Mouse (Mus musculus): ENCODE results near the gene Dapk2. TPM values are rescaled to one million over a fixed set of nuclear protein-coding genes. Genes with fewer than 3 reads are reported as not detected.

The Dapk2 gene
- under 1 TPM; 0.47 to 0.61 TPM for total RNA-seq (2021)
- long read RNA-seq, experiment 1, partial matches to known transcripts, result 0 of 2 reads
- long read RNA-seq, experiment 1, other reads (novel, unspliced or antisense), result 0 of 2 reads
- long read RNA-seq, experiment 2, partial matches to known transcripts, result 0 of 1 reads
- long read RNA-seq, experiment 2, other reads (novel, unspliced or antisense), result 0 of 1 reads

GRCm38 (mm10) chr9:66157958-66158830 lies at the start of gene Dapk2:
TSS of gene Dapk2 (plus strand) at chr9:66158223.
- TF ChIP-seq CTCF (conservative IDR thresholded peaks at IDR 0.05), result peak; percentile 81
- Histone ChIP-seq H3K4me3 (peak within 1 kb of the TSS; percentile 53), H3K27ac (no peak within 1 kb of the TSS)
- peak; percentile 26 to 57 for DNase-seq (ENCODE audit: low spot score in 2 of 2)

DNA sequence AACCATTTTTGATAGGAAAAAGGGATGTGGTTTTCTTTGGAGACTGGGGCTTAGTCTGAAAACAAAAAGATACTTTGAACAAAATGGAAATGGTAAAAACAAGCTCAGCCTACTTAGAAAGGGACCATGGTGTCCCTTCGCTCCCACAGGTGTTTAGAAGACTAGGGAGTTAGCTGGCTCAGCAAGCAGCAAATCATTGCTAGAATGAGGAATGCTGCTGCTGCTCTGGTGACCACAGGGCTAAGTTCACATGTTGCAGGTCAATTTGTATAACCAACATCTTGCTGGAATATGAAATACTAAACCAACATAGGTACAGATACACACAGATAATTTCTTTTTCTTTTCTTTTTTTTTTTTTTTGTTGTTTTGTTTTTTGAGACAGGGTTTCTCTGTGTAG lies 48.4 kb upstream of the Dapk2 start:
- Histone ChIP-seq H3K4me3 (no peak overlapping the region), H3K27ac (no peak overlapping the region)
- TF ChIP-seq CTCF (conservative IDR thresholded peaks at IDR 0.05), result no peak
- no peak for DNase-seq (ENCODE audit: low spot score in 2 of 2)

DNA sequence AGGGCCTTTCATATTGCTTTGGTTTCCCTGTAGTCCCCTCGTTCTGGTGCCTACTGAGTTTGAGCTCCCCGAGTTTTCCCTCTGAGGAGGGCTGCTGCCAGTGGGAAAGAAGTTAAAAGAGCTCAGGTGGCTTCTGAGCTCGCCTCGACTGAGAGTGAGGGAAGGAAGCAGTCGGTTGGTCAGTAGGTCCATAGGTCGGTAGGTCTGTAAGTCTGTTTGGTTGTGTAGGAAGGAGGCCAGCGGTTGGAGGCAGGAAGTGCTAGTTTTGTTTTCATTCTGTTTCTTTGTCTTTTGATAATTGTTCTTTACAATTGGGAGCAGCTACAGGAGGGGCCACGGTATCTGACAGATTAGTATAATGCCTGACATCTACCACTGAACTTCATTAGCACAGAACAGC lies 47.9 kb upstream of the Dapk2 start:
- DNase-seq (ENCODE audit: low spot score in 2 of 2), result no peak
- no peak for TF ChIP-seq CTCF (conservative IDR thresholded peaks at IDR 0.05)
- Histone ChIP-seq H3K27ac (peak overlapping the region; percentile 37; the same call in 1 of the 2 replicates), H3K4me3 (no peak overlapping the region)

DNA sequence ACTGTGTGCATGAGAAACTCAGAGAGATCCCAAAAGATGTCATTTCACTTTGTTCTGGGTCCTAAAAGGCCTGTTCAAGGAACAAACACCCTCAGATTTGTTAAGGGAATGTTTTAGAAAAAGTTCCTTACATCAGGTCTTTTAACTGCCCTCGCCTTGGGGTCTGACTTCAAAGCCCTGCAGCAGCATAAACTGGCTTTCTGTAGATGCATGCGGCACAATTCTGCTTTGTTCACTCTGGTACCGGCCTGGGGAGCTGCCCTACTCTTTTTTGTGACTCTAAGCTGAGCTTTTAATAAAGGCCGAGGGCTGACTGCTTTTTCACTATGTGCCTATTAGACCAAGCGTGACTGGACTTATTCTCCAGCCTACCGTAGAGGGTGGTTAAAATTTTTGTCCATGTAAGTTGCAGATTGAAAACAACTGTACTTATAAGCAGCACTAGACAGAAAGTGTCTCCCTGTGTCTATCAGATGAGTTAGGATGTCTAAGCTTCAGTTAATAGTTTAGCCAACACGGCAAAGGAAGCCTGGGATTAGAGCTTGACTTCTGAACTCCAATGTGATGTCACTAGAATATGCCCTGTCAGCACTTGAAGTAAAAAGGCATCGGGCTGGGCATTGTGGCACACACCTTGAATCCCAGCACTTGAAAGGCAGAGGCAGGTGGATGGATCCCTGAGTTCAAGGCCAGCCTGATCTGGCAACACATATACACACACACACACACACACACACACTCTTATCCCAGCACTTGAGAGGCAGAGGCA lies 47.2 kb upstream of the Dapk2 start:
- no peak overlapping the region for H3K4me3 ChIP-seq
- H3K27ac ChIP-seq, result peak overlapping the region; percentile 37; the same call in 1 of the 2 replicates
- no peak for TF ChIP-seq CTCF (conservative IDR thresholded peaks at IDR 0.05)
- DNase-seq (ENCODE audit: low spot score in 2 of 2), result no peak

GRCm38 (mm10) chr9:66114341-66114740 lies 43.7 kb upstream of the Dapk2 start:
- no peak overlapping the region for H3K4me3 ChIP-seq
- DNase-seq (ENCODE audit: low spot score in 2 of 2), result no peak
- no peak for TF ChIP-seq CTCF (conservative IDR thresholded peaks at IDR 0.05)
- no peak overlapping the region for H3K27ac ChIP-seq

DNA sequence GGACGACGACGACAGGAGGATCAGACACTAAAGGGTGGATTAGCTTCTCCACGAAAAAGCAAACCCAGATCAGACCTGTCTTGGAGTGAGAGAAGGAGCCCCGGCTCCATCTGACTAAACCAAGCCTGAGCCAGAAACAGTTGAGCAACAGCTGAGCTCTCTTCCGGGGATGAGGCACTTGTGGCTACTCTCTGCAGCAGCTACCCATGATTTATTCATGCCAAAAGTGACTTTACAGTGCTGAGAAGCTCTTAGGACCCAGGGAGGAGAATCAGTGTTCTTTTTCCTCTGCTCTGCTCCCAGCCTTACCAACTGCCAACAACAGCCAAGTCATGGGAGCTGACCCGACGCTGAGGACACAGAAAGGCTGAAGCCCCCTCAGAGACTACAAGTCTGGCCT lies 41.1 kb upstream of the Dapk2 start:
- Histone ChIP-seq H3K4me3 (no peak overlapping the region), H3K27ac (peak overlapping the region; percentile 55; the same call in 1 of the 2 replicates)
- TF ChIP-seq CTCF (conservative IDR thresholded peaks at IDR 0.05), result no peak
- no peak for DNase-seq (ENCODE audit: low spot score in 2 of 2)

DNA sequence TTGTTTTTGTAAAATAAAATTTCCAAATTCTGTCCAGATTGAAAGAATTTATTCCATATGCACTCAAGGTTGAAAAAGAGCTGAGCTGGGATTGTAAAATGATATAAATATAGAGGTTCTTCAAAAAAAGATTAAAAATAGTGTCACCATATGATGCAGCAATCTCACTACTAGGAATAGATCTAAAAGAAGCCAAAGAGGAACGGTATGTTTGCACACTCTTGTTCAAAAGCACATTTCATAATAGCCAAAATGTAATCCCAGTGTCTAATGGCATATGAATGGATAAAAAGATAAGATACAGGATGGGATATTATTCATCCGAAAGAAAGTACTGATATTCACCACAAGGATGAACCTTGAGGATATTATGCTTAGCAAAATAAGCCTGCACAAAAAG lies 38.5 kb upstream of the Dapk2 start:
- no peak for DNase-seq (ENCODE audit: low spot score in 2 of 2)
- H3K4me3 ChIP-seq, result no peak overlapping the region
- TF ChIP-seq CTCF (conservative IDR thresholded peaks at IDR 0.05), result peak; percentile 40
- H3K27ac ChIP-seq, result no peak overlapping the region

DNA sequence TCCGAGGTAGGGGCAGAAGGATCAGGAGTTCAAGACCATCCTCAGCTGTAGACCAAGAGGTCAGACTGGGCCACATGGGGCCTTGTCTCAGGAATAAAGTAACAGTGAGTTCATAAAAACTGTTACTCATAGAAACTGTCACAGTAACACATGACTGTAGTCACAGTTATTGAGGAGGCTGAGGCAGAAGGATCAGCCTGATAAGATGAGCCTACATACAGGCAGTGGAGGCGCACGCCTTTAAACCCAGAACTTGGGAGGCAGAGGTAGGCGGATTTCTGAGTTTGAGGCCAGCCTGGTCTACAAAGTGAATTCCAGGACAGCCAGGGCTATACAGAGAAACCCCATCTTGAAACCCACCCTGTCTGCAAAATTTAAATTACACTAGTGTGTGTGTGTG lies 37.9 kb upstream of the Dapk2 start:
- no peak for TF ChIP-seq CTCF (conservative IDR thresholded peaks at IDR 0.05)
- Histone ChIP-seq H3K4me3 (no peak overlapping the region), H3K27ac (no peak overlapping the region)
- DNase-seq (ENCODE audit: low spot score in 2 of 2), result no peak

GRCm38 (mm10) chr9:66120945-66121344 lies 37.1 kb upstream of the Dapk2 start:
- no peak for TF ChIP-seq CTCF (conservative IDR thresholded peaks at IDR 0.05)
- Histone ChIP-seq H3K27ac (peak overlapping the region; percentile 55; the same call in 1 of the 2 replicates), H3K4me3 (no peak overlapping the region)
- no peak for DNase-seq (ENCODE audit: low spot score in 2 of 2)

- no peak for DNase-seq (ENCODE audit: low spot score in 2 of 2)
- peak overlapping the region; percentile 55; the same call in 1 of the 2 replicates for H3K27ac ChIP-seq
- no peak overlapping the region for H3K4me3 ChIP-seq
- no peak for TF ChIP-seq CTCF (conservative IDR thresholded peaks at IDR 0.05)
Measured at GRCm38 (mm10) chr9:66121421-66121820, 36.6 kb upstream of the Dapk2 start.

- DNase-seq (ENCODE audit: low spot score in 2 of 2), result no peak
- TF ChIP-seq CTCF (conservative IDR thresholded peaks at IDR 0.05), result no peak
- peak overlapping the region; percentile 85 for H3K4me3 ChIP-seq
- peak overlapping the region; percentile 95 for H3K27ac ChIP-seq
Measured at GRCm38 (mm10) chr9:66123648-66124047, 34.4 kb upstream of the Dapk2 start.

- peak overlapping the region; percentile 85 for H3K4me3 ChIP-seq
- peak overlapping the region; percentile 95 for H3K27ac ChIP-seq
- no peak for DNase-seq (ENCODE audit: low spot score in 2 of 2)
- TF ChIP-seq CTCF (conservative IDR thresholded peaks at IDR 0.05), result no peak
Measured at GRCm38 (mm10) chr9:66124111-66124531, 33.9 kb upstream of the Dapk2 start.
